ENCODE assay signal across 10 mouse cellular contexts in genomic region chr13:15421182-15421750, GRCm38 (mm10). TPM values are rescaled to one million over a fixed set of nuclear protein-coding genes. Genes with fewer than 3 reads are reported as not detected.
DNase-seq lines count a peak whose midpoint lies in the region; ATAC-seq lines count a peak whose summit lies in the region.
"Had no signal": no experiment of that assay in that cellular context is flagged by ENCODE, and none has a peak within 500 bp of the region (broad histone marks: within the 10 kb centered on the region; RNA-seq: fewer than 3 reads in every experiment).

No protein-coding gene starts in this region.

- H3K4me1 ChIP-seq in kidney, embryonic 16.5 days (ENCODE audit: insufficient read depth, low read length), result 0 out of 2 replicates have a peak, but pooled peaks cover under 1% of the 10 kb centered on the region
- no peaks in the 10 kb centered on the region for H3K4me1 ChIP-seq in kidney, embryonic 14.5 days (ENCODE audit: control insufficient read depth, insufficient read depth, low read length)
- no peaks in the 10 kb centered on the region for H3K4me1 ChIP-seq in midbrain, embryonic 12.5 days
- H3K4me1 ChIP-seq: kidney, embryonic 15.5 days had no signal

- H3K4me2 ChIP-seq in kidney, embryonic 16.5 days (replicated peaks; ENCODE audit: low read depth, low read length), result 0 out of 2 replicates have a peak overlapping the region, but pooled peaks have one; percentile 7
- H3K4me2 ChIP-seq in kidney, embryonic 14.5 days (replicated peaks; ENCODE audit: low read depth, low read length), result no peak overlapping the region
- 0 out of 2 replicates have a peak overlapping the region, but pooled peaks have one; percentile 13 for H3K4me2 ChIP-seq in midbrain, embryonic 12.5 days (replicated peaks)
- H3K4me2 ChIP-seq: kidney, embryonic 15.5 days had no signal

- ATAC-seq in kidney, embryonic 16.5 days (ENCODE audit: low FRiP score, low TSS enrichment), result no peak
- ATAC-seq in kidney, embryonic 14.5 days (ENCODE audit: low FRiP score, low TSS enrichment), result no peak
- no peak for ATAC-seq in midbrain, embryonic 12.5 days (ENCODE audit: low FRiP score, low read depth)

- no peak overlapping the region for H3K4me3 ChIP-seq in kidney, embryonic 16.5 days (ENCODE audit: low read length)
- no peak overlapping the region for H3K4me3 ChIP-seq in kidney, embryonic 14.5 days (ENCODE audit: low read length)
- no peak overlapping the region for H3K4me3 ChIP-seq in midbrain, embryonic 12.5 days
- H3K4me3 ChIP-seq: kidney, embryonic 15.5 days had no signal

- WGBS in kidney, embryonic 16.5 days, result 51% methylated on average over 10 of the region's 10 CpGs
- WGBS in kidney, embryonic 14.5 days, result 69% methylated on average over 10 of the region's 10 CpGs
- WGBS in midbrain, embryonic 12.5 days, result 52% methylated on average over 10 of the region's 10 CpGs

- no peaks in the 10 kb centered on the region for H3K36me3 ChIP-seq in kidney, embryonic 16.5 days (ENCODE audit: insufficient read depth, low read length)
- no peaks in the 10 kb centered on the region for H3K36me3 ChIP-seq in kidney, embryonic 14.5 days (ENCODE audit: control insufficient read depth, insufficient read depth, low read length)
- no peaks in the 10 kb centered on the region for H3K36me3 ChIP-seq in midbrain, embryonic 12.5 days
- H3K36me3 ChIP-seq: kidney, embryonic 15.5 days had no signal

- peak; percentile 26 for DNase-seq in embryo, embryonic 11 days
- no peak for DNase-seq in embryo, embryonic 10.5 days (ENCODE audit: low spot score)
- peak; percentile 51 for DNase-seq in NIH3T3 (ENCODE audit: low read depth)
- no peak for DNase-seq in spleen, postnatal 14 days (ENCODE audit: low spot score in 2 of 2)
- DNase-seq in kidney, postnatal 10 days, result no peak
- DNase-seq: thymus, postnatal 4 days had no signal

- no peak overlapping the region for H3K9ac ChIP-seq in kidney, embryonic 16.5 days (replicated peaks; ENCODE audit: low read length)
- no peak overlapping the region for H3K9ac ChIP-seq in kidney, embryonic 14.5 days (ENCODE audit: low read depth, low read length)
- H3K9ac ChIP-seq in midbrain, embryonic 12.5 days (replicated peaks), result no peak overlapping the region
- H3K9ac ChIP-seq: kidney, embryonic 15.5 days had no signal

- no peaks in the 10 kb centered on the region for H3K9me3 ChIP-seq in kidney, embryonic 16.5 days (ENCODE audit: low read length)
- no peaks in the 10 kb centered on the region for H3K9me3 ChIP-seq in kidney, embryonic 14.5 days (ENCODE audit: control insufficient read depth, low read length)
- no peaks in the 10 kb centered on the region for H3K9me3 ChIP-seq in midbrain, embryonic 12.5 days
- H3K9me3 ChIP-seq: kidney, embryonic 15.5 days had no signal

- no peak overlapping the region for H3K27ac ChIP-seq in kidney, embryonic 16.5 days (ENCODE audit: low read length)
- H3K27ac ChIP-seq in kidney, embryonic 14.5 days (ENCODE audit: low read depth, low read length), result no peak overlapping the region
- no peak overlapping the region for H3K27ac ChIP-seq in midbrain, embryonic 12.5 days (replicated peaks)
- H3K27ac ChIP-seq: kidney, embryonic 15.5 days had no signal

- H3K27me3 ChIP-seq in kidney, embryonic 16.5 days (ENCODE audit: insufficient read depth, low read length), result no peaks in the 10 kb centered on the region
- no peaks in the 10 kb centered on the region for H3K27me3 ChIP-seq in kidney, embryonic 14.5 days (ENCODE audit: control insufficient read depth, insufficient read depth, low read length)
- H3K27me3 ChIP-seq in midbrain, embryonic 12.5 days, result no peaks in the 10 kb centered on the region
- H3K27me3 ChIP-seq: kidney, embryonic 15.5 days had no signal

RNA-seq across cellular contexts. Expression of gene Gli3, which starts 41.8 kb away (rescaled TPM):
- 11.6 and 12.5 TPM in 2 replicates for polyA plus RNA-seq in kidney, embryonic 16.5 days (2015; fragmentation: Nextera tagmentation; extraction: Ambion mirVana)
- 18.0 and 19.4 TPM in 2 replicates for polyA plus RNA-seq in kidney, embryonic 14.5 days (2014; fragmentation: Nextera tagmentation; extraction: Ambion mirVana)
- 40.8 and 41.1 TPM in 2 replicates for polyA plus RNA-seq in midbrain, embryonic 12.5 days (2016; fragmentation: Nextera tagmentation; extraction: Ambion mirVana)

Comparison
In these comparisons a context has a peak if more than half of its experiments do, and no peak if none do; other contexts are left out.
1. DNase-seq: peak in embryo, embryonic 11 days (single experiment) and NIH3T3 (single experiment); none in embryo, embryonic 10.5 days (single experiment), spleen, postnatal 14 days (0 of 2) and kidney, postnatal 10 days (single experiment).